Mouse (Mus musculus) neural tube, postnatal 0 days (tissue): ENCODE measurements around the gene Mga. TPM values are rescaled to one million over a fixed set of nuclear protein-coding genes. Genes with fewer than 3 reads are reported as not detected.

Experiments used
- microRNA-seq: library from miRNA; unstranded; fragments of <30 nt; microRNA quantifications from one replicate; pipeline ENCODE4, GENCODE M21; 2016
- polyA plus RNA-seq: library from polyadenylated mRNA; unstranded; fragments of >200 nt; fragmentation: Nextera tagmentation; extraction: Ambion mirVana; gene quantifications from 2 replicates; pipeline ENCODE4 v1.2.1, GENCODE M21; 2015

The Mga gene
- polyA plus RNA-seq, result 14.0 and 16.5 TPM in 2 replicates

DNA sequence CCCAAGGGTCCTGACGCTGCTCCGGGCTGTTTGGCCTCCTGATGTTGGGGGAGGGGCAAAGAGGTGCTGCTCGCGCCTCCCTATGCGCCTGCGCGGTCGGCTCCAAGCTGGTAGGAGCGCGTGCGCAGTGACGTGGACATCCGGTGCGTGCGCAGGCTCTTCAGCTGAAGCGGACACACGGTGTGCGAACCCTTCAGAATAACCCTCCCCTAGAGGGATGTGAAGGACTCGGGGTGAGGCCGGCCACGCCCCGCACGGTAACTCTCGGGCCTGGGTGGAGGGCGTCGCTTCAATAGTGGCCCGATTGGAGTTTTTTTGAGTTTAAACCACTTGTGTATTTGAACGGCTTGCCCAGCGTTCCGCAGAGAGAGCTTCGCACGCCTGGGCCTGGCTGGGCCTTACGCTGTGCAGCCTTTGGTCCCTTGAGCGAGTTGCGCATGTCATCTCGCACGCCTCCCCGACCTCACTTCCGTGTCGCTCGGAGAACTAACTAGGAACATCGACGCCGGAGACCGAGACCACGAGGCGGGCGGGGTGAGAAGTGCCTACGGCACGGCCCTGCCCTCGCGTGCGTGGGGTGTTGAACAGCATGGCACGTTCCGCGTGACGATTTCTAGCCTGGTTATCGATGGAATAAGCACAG, at the start of gene Mga:
Gene Mga (plus strand): TSS at position 139 of the 643 bp plus-strand sequence.

GRCm38 (mm10) chr2:119972537-119972879, 75.5 kb downstream of the Mga start, which contains the start of gene Mapkbp1:
TSS of gene Mapkbp1 (plus strand) at chr2:119972699.

Small RNAs within 50 kb of the gene (microRNA-seq; reads per million reads assigned to microRNA genes)
- not detected for gene Mir7665

Other genes with a start within 250 kb of the Mga start
- gene Ndufaf1, start 234.4 kb upstream of the Mga start, polyA plus RNA-seq, result 45.1 and 46.3 TPM in 2 replicates
- 55.8 and 56.6 TPM in 2 replicates for gene Rtf1, start 222.2 kb upstream of the Mga start, polyA plus RNA-seq
- 1.3 and 1.9 TPM in 2 replicates for gene Itpka, start 154.9 kb upstream of the Mga start, polyA plus RNA-seq
- 2.3 and 2.7 TPM in 2 replicates for gene Ltk, start 136.8 kb upstream of the Mga start, polyA plus RNA-seq
- gene Rpap1, start 109.7 kb upstream of the Mga start, polyA plus RNA-seq, result 11.3 and 12.4 TPM in 2 replicates
- gene Tyro3, start 99.5 kb upstream of the Mga start, polyA plus RNA-seq, result 20.5 and 20.7 TPM in 2 replicates
- gene Mapkbp1, start 75.5 kb downstream of the Mga start, polyA plus RNA-seq, result 4.4 and 5.6 TPM in 2 replicates
- gene Jmjd7, start 130.3 kb downstream of the Mga start, polyA plus RNA-seq, result 19.2 and 20.2 TPM in 2 replicates
- gene Gm28042, start 130.3 kb downstream of the Mga start, polyA plus RNA-seq, result 1.6 and 2.3 TPM in 2 replicates
- gene Pla2g4b, start 136.2 kb downstream of the Mga start, polyA plus RNA-seq, result 0.70 and 1.0 TPM in 2 replicates